Mouse (Mus musculus): ENCODE measurements around the gene Dgkh. TPM values are rescaled to one million over a fixed set of nuclear protein-coding genes. Genes with fewer than 3 reads are reported as not detected.

Gene Dgkh
- polyA plus RNA-seq, 1 experiment from 2014 or later = 1.8 TPM

- H3K4me1 ChIP-seq (ENCODE audit: control insufficient read depth, insufficient read depth, low read length) = no peaks in the 10 kb centered on the region
- DNase-seq (ENCODE audit: low spot score, missing footprints) (peak; percentile 72), ATAC-seq (ENCODE audit: low FRiP score) (0 out of 2 replicates have a peak, but pooled peaks have one; percentile 19)
- H3K27me3 ChIP-seq (ENCODE audit: control insufficient read depth, insufficient read depth, low read length) = no peaks in the 10 kb centered on the region
- no peak overlapping the region for H3K4me2 ChIP-seq
- no peak overlapping the region for H3K4me3 ChIP-seq (ENCODE audit: low read depth, low read length)
- H3K27ac ChIP-seq (ENCODE audit: low read depth, low read length) = no peak overlapping the region
- no peaks in the 10 kb centered on the region for H3K36me3 ChIP-seq (ENCODE audit: control insufficient read depth, insufficient read depth, low read length)
- 98% methylated on average over 3 of the region's 3 CpGs for WGBS
- no peaks in the 10 kb centered on the region for H3K9me3 ChIP-seq (ENCODE audit: control insufficient read depth, low read length)
- H3K9ac ChIP-seq (ENCODE audit: low read length) = no peak overlapping the region
These were observed 206.7 kb downstream of the Dgkh start for GRCm38 (mm10) chr14:78525611-78526457.

GRCm38 (mm10) chr14:78525059-78525458, 207.5 kb downstream of the Dgkh start:
- Histone ChIP-seq H3K9me3 (ENCODE audit: control insufficient read depth, low read length) (no peaks in the 10 kb centered on the region), H3K9ac (ENCODE audit: low read length) (no peak overlapping the region), H3K4me3 (ENCODE audit: low read depth, low read length) (no peak overlapping the region), H3K4me1 (ENCODE audit: control insufficient read depth, insufficient read depth, low read length) (no peaks in the 10 kb centered on the region), H3K36me3 (ENCODE audit: control insufficient read depth, insufficient read depth, low read length) (no peaks in the 10 kb centered on the region), H3K4me2 (no peak overlapping the region), H3K27me3 (ENCODE audit: control insufficient read depth, insufficient read depth, low read length) (no peaks in the 10 kb centered on the region), H3K27ac (ENCODE audit: low read depth, low read length) (no peak overlapping the region)
- ATAC-seq (ENCODE audit: low FRiP score) (no peak), DNase-seq (ENCODE audit: low spot score, missing footprints) (peak; percentile 4)
- WGBS = 93% methylated on average over 2 of the region's 2 CpGs

- H3K4me3 ChIP-seq (ENCODE audit: low read depth, low read length) = no peak overlapping the region
- 86% methylated on average over 9 of the region's 9 CpGs for WGBS
- no peaks in the 10 kb centered on the region for H3K9me3 ChIP-seq (ENCODE audit: control insufficient read depth, low read length)
- H3K36me3 ChIP-seq (ENCODE audit: control insufficient read depth, insufficient read depth, low read length) = peaks cover 13% of the 10 kb centered on the region; the same call in 1 of the 2 replicates
- no peak overlapping the region for H3K27ac ChIP-seq (ENCODE audit: low read depth, low read length)
- no peak for ATAC-seq (ENCODE audit: low FRiP score)
- H3K4me1 ChIP-seq (ENCODE audit: control insufficient read depth, insufficient read depth, low read length) = no peaks in the 10 kb centered on the region
- H3K4me2 ChIP-seq = no peak overlapping the region
- peak; percentile 77 for DNase-seq (ENCODE audit: low spot score, missing footprints)
- H3K9ac ChIP-seq (ENCODE audit: low read length) = no peak overlapping the region
- H3K27me3 ChIP-seq (ENCODE audit: control insufficient read depth, insufficient read depth, low read length) = no peaks in the 10 kb centered on the region
These were observed 221.9 kb downstream of the Dgkh start for GRCm38 (mm10) chr14:78510713-78511112.

- no peak overlapping the region for H3K9ac ChIP-seq (ENCODE audit: low read length)
- H3K36me3 ChIP-seq (ENCODE audit: control insufficient read depth, insufficient read depth, low read length) = peaks cover 13% of the 10 kb centered on the region; the same call in 1 of the 2 replicates
- no peak overlapping the region for H3K27ac ChIP-seq (ENCODE audit: low read depth, low read length)
- H3K9me3 ChIP-seq (ENCODE audit: control insufficient read depth, low read length) = no peaks in the 10 kb centered on the region
- no peak for ATAC-seq (ENCODE audit: low FRiP score)
- H3K4me2 ChIP-seq = no peak overlapping the region
- no peak overlapping the region for H3K4me3 ChIP-seq (ENCODE audit: low read depth, low read length)
- H3K4me1 ChIP-seq (ENCODE audit: control insufficient read depth, insufficient read depth, low read length) = no peaks in the 10 kb centered on the region
- DNase-seq (ENCODE audit: low spot score, missing footprints) = peak; percentile 51
- no peaks in the 10 kb centered on the region for H3K27me3 ChIP-seq (ENCODE audit: control insufficient read depth, insufficient read depth, low read length)
- 93% methylated on average over 6 of the region's 6 CpGs for WGBS
These were observed 222.8 kb downstream of the Dgkh start for GRCm38 (mm10) chr14:78509791-78510190.

Other genes with a start within 250 kb of the Dgkh start
- 17.6 and 22.4 TPM in 2 replicates for gene Akap11, start 196.0 kb downstream of the Dgkh start, polyA plus RNA-seq (2014; fragmentation: Nextera tagmentation; extraction: Ambion mirVana)
- 7.0 and 7.7 TPM in 2 replicates for gene Vwa8, start 116.3 kb upstream of the Dgkh start, polyA plus RNA-seq (2014; fragmentation: Nextera tagmentation; extraction: Ambion mirVana)